7 mouse cellular contexts compared by ENCODE assay signal in the genomic region with DNA sequence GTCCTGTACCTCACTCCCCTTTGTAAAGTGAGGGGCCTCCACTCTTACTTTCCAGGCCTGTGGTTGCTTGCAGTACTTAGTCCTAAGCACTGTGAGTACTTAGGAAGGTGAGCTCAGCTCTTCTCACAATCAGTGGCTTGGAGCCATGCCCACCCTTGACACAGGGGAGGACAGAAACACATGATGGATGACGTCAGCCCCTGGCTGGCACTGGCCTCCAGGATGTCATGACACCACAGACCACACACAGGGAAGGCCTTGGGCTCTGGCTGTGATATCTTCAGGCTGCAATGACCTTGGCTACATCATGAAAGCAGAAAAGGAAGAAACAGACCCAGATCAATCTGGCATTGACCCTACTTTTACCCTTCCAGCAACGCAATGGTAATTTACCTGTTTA.
DNase-seq lines count a peak whose midpoint lies in the region.

No protein-coding gene starts in this region.

- DNase-seq in retina, postnatal 1 day = peak; percentile 85
- no peak for DNase-seq in retina, embryonic 14.5 days (ENCODE audit: low spot score)
- peak; percentile 70 to 75 for DNase-seq in cerebellum, adult 18-20 months
- peak; percentile 79 for DNase-seq in heart, postnatal 4 days
- DNase-seq in urinary bladder, postnatal 10 days (ENCODE audit: low spot score) = no peak
- DNase-seq in gastrocnemius, postnatal 4 days (ENCODE audit: low spot score in 2 of 2) = no peak
- DNase-seq in frontal cortex, postnatal 25 days (ENCODE audit: low spot score in 2 of 2) = no peak

Comparison
In these comparisons a context has a peak if more than half of its experiments do, and no peak if none do; other contexts are left out.
1. DNase-seq: peak in retina, postnatal 1 day (single experiment), cerebellum, adult 18-20 months (2 of 2) and heart, postnatal 4 days (single experiment); none in retina, embryonic 14.5 days (single experiment), urinary bladder, postnatal 10 days (single experiment), gastrocnemius, postnatal 4 days (0 of 2) and frontal cortex, postnatal 25 days (0 of 2).